Mouse (Mus musculus): Measurements from ENCODE around the gene Nnat. TPM values are rescaled to one million over a fixed set of nuclear protein-coding genes. Genes with fewer than 3 reads are reported as not detected.

Gene Nnat
- 8,068 and 9,838 TPM in 2 replicates for polyA plus RNA-seq (2012; rRNA removed)

DNA sequence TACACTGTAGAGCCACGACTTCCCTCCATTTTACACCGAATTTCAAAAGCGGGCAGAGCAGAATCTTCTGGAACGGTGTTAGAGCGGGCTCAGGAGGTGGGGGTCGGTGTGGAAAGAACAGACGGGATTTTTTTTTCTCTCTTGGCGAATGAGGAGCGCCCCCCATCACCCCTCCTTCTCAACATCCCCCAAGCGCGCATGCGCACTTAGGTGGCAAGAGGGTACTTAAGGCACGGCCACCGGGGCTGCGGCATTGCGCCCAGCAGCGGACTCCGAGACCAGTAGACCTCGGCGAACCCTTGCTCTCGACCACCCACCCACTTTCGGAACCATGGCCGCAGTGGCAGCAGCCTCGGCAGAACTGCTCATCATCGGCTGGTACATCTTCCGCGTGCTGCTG lies at the start of gene Nnat:
Gene Nnat, plus strand, starts transcription at position 221 of the 400 bp plus-strand sequence.
- TF ChIP-seq POLR2A (IDR thresholded peaks at IDR 0.05; ENCODE audit: borderline replicate concordance, extremely low read depth, insufficient read depth, insufficient read length, poor library complexity, severe bottlenecking), result peak; percentile 97; the same call in 1 of the 2 replicates
- no peak for TF ChIP-seq CTCF (IDR thresholded peaks at IDR 0.05; ENCODE audit: borderline replicate concordance, extremely low read depth, insufficient read depth, insufficient read length)
- DNase-seq (ENCODE audit: low read depth), result peak; percentile 96

DNA sequence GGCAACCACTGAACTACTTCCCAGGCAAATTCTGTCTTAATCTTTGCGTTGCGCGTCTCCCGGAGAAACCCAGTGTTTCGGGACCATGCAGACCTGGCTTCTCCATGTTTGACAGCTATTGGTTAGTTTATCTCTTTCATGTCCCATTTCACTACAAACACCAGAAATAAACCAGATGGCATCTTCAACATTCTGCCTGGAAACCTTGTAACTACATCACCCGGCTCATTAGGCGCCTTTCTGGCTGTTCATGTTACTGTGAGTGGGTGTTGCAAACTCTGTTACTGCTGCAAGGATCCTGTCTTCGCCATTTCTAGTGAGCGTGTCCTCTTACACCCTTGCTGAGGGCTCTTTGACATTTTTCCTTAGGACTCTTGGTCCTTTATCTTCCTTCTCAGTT lies 47.0 kb upstream of the Nnat start:
- DNase-seq (ENCODE audit: low read depth), result peak; percentile 71
- TF ChIP-seq POLR2A (IDR thresholded peaks at IDR 0.05; ENCODE audit: borderline replicate concordance, extremely low read depth, insufficient read depth, insufficient read length, poor library complexity, severe bottlenecking) (no peak), CTCF (IDR thresholded peaks at IDR 0.05; ENCODE audit: borderline replicate concordance, extremely low read depth, insufficient read depth, insufficient read length) (no peak)

DNA sequence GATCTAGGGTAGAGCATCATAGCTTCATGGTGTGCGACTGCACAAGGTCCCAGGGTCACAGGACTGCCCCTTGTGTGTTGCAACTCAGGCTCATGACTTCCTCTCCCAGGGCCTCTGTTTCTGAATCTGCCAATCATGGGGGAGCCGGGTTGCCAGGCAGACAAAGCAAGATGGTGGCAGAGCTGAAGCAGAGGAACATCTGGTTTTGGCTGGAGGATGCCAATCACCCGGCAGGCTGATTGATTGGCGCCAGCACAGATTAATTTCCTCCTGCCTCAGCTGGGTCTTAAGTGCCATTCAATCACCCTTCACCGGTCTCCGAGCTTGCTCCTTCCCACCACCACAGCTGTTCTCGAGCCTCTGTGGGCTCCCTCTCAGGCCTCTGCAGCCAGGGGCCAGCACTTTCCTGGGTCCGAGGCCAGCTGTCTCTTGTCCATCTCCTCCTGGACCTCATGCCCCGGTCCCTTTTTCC lies 46.1 kb upstream of the Nnat start:
- DNase-seq (ENCODE audit: low read depth), result peak; percentile 64
- TF ChIP-seq POLR2A (IDR thresholded peaks at IDR 0.05; ENCODE audit: borderline replicate concordance, extremely low read depth, insufficient read depth, insufficient read length, poor library complexity, severe bottlenecking) (no peak), CTCF (IDR thresholded peaks at IDR 0.05; ENCODE audit: borderline replicate concordance, extremely low read depth, insufficient read depth, insufficient read length) (no peak)

DNA sequence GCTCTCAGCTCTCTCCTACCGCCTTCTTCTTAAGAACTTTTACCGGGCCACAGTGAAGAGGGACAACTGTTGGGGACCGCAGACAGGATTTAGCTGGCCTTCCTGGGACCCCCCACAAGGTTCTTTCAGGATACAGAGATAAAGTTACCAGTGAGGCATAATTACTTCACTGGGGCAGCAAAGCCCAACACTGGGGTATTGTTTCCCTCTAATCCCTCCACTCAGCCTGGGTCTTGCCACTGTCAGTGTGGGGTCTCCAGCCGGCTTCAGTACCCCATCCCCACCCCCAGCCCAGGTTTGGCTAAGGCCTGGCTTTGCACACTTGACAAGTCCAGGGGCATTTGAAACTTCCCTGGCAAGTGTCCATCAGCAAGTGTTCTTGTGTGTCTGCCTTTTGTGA lies 45.5 kb upstream of the Nnat start:
- TF ChIP-seq POLR2A (IDR thresholded peaks at IDR 0.05; ENCODE audit: borderline replicate concordance, extremely low read depth, insufficient read depth, insufficient read length, poor library complexity, severe bottlenecking) (no peak), CTCF (IDR thresholded peaks at IDR 0.05; ENCODE audit: borderline replicate concordance, extremely low read depth, insufficient read depth, insufficient read length) (no peak)
- peak; percentile 62 for DNase-seq (ENCODE audit: low read depth)

DNA sequence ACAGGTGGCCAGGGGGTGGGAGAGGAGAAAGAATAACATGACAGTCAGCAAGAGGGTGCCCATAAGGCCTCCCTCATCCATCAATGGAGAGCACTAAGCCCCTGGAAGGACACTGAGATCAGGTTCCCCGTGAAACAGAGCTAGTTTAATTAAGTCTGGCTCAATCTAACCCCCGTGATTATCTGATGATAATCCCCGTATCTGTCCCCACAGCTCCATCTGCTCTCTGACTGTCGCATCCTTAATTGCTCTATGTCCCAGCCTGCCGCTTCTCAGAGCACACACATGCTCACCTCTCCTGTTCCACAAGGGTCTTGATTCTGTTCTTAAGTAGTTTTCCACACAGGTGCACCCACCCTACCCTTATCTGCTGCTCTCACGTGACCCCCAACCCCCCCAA lies 42.4 kb upstream of the Nnat start:
- TF ChIP-seq CTCF (IDR thresholded peaks at IDR 0.05; ENCODE audit: borderline replicate concordance, extremely low read depth, insufficient read depth, insufficient read length), result no peak
- no peak for TF ChIP-seq POLR2A (IDR thresholded peaks at IDR 0.05; ENCODE audit: borderline replicate concordance, extremely low read depth, insufficient read depth, insufficient read length, poor library complexity, severe bottlenecking)
- peak; percentile 69 for DNase-seq (ENCODE audit: low read depth)

DNA sequence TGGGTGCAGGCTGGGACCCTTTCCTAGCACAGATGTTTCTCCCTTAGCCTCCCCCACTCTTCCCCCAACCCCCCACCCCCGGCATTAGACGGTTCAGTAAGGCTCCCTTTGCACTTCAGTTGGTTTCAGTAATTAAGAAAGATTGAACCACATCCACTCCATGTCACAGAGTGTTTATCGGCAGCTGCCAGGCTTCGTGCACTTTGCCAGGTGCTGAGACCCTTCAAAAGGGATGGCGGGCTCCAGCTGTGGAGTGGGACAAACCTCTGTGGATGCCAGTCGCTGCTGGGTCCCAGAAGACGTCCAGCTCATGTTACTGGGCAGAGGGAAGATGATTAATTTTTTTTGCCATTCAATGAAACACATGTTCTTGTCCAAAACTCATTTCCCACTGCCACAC lies 41.4 kb upstream of the Nnat start:
- no peak for TF ChIP-seq POLR2A (IDR thresholded peaks at IDR 0.05; ENCODE audit: borderline replicate concordance, extremely low read depth, insufficient read depth, insufficient read length, poor library complexity, severe bottlenecking)
- no peak for TF ChIP-seq CTCF (IDR thresholded peaks at IDR 0.05; ENCODE audit: borderline replicate concordance, extremely low read depth, insufficient read depth, insufficient read length)
- DNase-seq (ENCODE audit: low read depth), result peak; percentile 63

DNA sequence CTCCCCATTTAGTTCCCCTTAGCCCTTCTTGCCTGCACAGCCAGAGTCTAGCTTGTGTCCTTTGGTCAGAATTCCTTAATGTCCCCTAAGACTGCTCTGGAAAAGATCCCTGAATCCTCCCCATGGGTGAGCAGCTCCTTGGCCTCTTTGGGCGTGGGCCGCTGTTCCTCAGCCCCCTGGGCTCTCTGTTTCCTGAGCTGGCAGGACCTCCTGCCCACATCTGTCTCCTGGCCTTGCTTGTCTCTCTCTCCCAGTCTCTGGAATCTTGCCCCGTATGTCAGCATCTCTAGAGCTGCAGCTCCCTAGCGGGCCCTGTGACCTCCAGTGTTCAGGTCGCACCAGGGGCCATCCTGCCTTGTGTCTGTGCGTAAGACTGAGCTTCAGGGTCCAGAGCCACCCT lies 40.4 kb upstream of the Nnat start:
- TF ChIP-seq POLR2A (IDR thresholded peaks at IDR 0.05; ENCODE audit: borderline replicate concordance, extremely low read depth, insufficient read depth, insufficient read length, poor library complexity, severe bottlenecking) (no peak), CTCF (IDR thresholded peaks at IDR 0.05; ENCODE audit: borderline replicate concordance, extremely low read depth, insufficient read depth, insufficient read length) (no peak)

DNA sequence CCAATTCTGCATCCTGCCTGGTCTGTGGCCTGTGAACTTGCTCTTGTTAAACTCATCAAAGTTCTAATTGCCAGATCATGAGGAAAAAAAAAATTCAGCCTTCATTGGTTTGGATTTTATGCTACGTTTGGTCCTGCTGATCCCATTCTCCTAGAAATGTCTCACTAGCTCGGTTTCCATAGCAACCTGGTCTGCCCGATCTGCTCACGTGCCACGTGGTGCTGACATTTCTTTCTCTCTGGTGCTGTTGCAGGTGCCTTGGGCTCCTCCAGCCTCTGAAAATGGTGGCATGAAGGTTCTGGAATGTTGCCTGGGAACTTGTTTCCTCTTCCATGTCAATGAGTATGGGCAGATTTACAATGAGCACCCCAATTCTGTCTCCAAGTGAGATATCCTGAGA lies 39.4 kb upstream of the Nnat start:
- TF ChIP-seq POLR2A (IDR thresholded peaks at IDR 0.05; ENCODE audit: borderline replicate concordance, extremely low read depth, insufficient read depth, insufficient read length, poor library complexity, severe bottlenecking) (no peak), CTCF (IDR thresholded peaks at IDR 0.05; ENCODE audit: borderline replicate concordance, extremely low read depth, insufficient read depth, insufficient read length) (no peak)
- DNase-seq (ENCODE audit: low read depth), result peak; percentile 92

More for the DNA sequence above, 40.4 kb upstream of the Nnat start:
- DNase-seq (ENCODE audit: low read depth), result no peak

DNA sequence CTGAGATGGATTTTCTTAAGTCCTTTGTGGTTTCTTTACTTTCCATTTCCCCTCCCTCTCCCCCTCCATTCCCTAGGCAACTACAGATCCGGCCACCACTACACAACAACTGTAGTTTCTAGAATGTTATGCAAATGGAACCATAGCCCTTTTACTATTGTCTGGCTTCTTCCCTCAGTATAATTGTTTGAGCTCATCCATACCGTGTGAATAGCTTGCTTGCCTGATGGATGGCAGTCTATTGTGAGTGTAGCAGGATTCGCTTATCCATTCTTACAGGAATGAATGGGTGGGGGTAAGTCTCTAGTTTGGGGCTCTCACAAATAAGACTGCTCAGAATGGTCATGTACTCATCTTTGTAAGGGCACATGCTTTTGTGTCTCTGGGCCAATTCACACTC lies 37.3 kb upstream of the Nnat start:
- TF ChIP-seq POLR2A (IDR thresholded peaks at IDR 0.05; ENCODE audit: borderline replicate concordance, extremely low read depth, insufficient read depth, insufficient read length, poor library complexity, severe bottlenecking), result no peak
- TF ChIP-seq CTCF (IDR thresholded peaks at IDR 0.05; ENCODE audit: borderline replicate concordance, extremely low read depth, insufficient read depth, insufficient read length), result no peak
- peak; percentile 52 for DNase-seq (ENCODE audit: low read depth)

DNA sequence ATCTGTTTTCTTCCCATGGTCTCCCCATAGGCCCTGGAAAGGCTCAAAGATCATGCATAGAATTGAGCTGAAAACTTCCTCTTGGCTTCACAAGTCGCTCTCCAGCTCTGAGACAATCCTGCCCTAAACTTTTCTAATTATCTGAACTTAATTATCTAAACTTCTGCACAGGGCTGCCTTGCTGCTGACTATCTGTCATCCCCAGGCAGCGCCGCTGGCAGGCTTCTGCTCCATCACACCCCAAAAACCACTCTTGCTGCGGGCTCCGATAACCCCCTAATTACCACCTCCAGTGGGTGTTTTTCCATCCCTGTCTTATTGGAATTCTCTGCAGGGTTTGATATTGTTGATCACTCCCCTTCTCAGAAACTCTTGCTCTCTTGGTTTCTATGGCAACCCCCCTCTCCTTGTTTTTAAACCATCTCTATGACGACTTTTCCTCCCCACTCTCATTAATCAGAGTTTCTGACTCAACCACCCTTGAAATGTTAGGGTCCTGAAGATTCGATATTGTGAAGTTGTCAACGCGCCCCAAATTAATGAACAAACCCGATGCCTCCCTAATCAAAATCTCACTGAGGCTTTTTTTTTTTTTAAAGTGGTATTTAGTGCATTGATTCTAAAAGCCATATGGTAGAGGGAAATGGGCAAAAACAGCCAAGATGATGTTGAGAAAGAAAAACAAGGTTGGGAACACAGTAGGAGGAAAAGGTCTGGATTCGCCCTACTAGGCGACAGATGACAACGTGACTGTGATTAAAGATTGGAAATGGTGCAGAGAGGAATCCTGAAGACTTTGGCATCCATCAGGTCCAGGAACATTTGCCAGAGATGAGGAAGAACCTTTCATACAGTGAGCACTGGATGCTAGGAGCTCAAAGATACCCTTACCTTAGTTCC lies 29.6 kb upstream of the Nnat start:
- peak; percentile 82 for DNase-seq (ENCODE audit: low read depth)
- no peak for TF ChIP-seq CTCF (IDR thresholded peaks at IDR 0.05; ENCODE audit: borderline replicate concordance, extremely low read depth, insufficient read depth, insufficient read length)

DNA sequence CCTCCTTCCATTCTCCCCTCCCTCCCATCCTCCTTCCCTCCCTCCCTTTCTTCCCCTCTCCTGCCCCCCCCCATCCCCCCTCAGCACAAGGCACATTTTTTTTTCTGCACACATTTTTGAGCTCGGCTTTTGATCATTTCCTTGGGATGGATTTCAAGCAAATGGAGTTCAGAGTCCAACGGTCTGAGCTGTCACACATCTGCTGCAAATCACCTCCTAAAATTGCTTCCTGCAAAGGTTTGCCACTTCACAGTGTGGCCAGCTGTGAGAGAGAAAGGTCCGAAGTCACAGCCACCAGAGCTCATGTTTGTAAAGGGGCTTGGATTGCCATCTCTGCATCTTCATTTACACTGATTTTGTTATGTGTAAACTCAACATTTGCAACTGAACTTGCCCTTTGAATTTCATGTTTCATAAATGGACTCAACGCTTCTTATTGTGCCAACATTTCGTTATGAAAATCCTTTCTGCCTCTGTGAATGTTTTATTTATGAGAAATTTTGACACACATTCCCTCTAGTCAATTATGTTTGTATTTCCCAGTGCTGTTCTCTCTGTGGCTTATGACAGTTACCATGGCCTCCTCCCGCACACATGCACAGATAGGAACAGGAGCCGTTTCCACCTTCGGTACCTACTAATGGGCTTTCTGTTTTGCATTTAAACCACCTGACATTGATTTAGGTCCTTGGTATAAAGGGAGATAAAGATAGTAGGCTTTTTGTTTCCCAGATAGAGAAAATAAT lies 28.0 kb upstream of the Nnat start:
- DNase-seq (ENCODE audit: low read depth), result peak; percentile 73
- TF ChIP-seq POLR2A (IDR thresholded peaks at IDR 0.05; ENCODE audit: borderline replicate concordance, extremely low read depth, insufficient read depth, insufficient read length, poor library complexity, severe bottlenecking), result no peak
- TF ChIP-seq CTCF (IDR thresholded peaks at IDR 0.05; ENCODE audit: borderline replicate concordance, extremely low read depth, insufficient read depth, insufficient read length), result no peak
